Comparison of ENCODE assay signal across 13 mouse cellular contexts in the genomic region with DNA sequence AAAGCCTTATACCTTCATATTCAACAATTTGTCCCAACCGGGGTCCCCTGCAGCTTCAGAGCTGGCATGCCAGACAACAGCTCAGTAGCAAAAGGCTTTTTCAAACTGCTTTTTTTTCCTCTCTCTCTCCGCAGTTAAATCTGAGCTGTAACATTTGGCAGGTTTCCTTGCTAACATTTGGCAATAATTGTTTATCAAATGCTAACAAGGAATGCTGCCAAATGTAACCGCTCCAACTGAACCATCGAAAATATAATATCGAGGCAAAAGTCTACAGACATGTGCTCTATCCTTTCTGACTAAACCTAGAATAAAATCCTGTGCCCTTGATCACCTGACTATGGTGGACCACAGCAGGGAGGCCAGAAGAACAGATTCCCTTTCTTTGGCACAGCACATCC.
A peak's percentile ranks its signal among the peaks of the same experiment; 100 is the strongest.
DNase-seq lines count a peak whose midpoint lies in the region; ATAC-seq and TF ChIP-seq lines count a peak whose summit lies in the region.
"Had no signal": no experiment of that assay in that cellular context is flagged by ENCODE, and none has a peak within 500 bp of the region (broad histone marks: within the 10 kb centered on the region; RNA-seq: fewer than 3 reads in every experiment).

No protein-coding gene starts in this region.

- TF ChIP-seq CTCF in left cerebral cortex, adult 2 months (IDR thresholded peaks at IDR 0.05): no peak

- H3K27ac ChIP-seq in left cerebral cortex, adult 2 months: no peak overlapping the region
- H3K27ac ChIP-seq: embryonic facial prominence, embryonic 13.5 days; liver, embryonic 14.5 days had no signal

- intact Hi-C loops in left cerebral cortex, postnatal 25 days (cut with DNase I): no loop called here
- intact Hi-C loops in left cerebral cortex, adult 2 months (cut with DNase I): no loop called here

- peak; percentile 81 for ATAC-seq in cerebellum, adult (ENCODE audit: insufficient number of reproducible peaks, low FRiP score, low TSS enrichment)

- peak; percentile 6 for DNase-seq in left cerebral cortex, postnatal 25 days (ENCODE audit: low spot score in 2 of 2)
- DNase-seq in left cerebral cortex, adult 2 months (ENCODE audit: extremely low spot score in 1 of 2, low spot score in 2 of 2): no peak
- peak; percentile 38 for DNase-seq in adipocyte (ENCODE audit: low spot score)
- DNase-seq in fibroblast of lung, adult 2 months (ENCODE audit: low read depth): peak; percentile 12
- no peak for DNase-seq in adrenal gland, postnatal 36 days
- DNase-seq in adrenal gland, adult (ENCODE audit: inconsistent age in 2 of 2, low spot score in 1 of 2): no peak
- DNase-seq: heart, postnatal 36 days; kidney, adult 18-20 months had no signal

- no peak overlapping the region for H3K4me3 ChIP-seq in left cerebral cortex, adult 2 months
- H3K4me3 ChIP-seq: embryonic facial prominence, embryonic 13.5 days; megakaryocyte, embryonic 14.5 days; myocyte had no signal

Comparison
In these comparisons a context has a peak if more than half of its experiments do, and no peak if none do; other contexts are left out.
1. DNase-seq: peak in left cerebral cortex, postnatal 25 days (2 of 2), adipocyte (single experiment) and fibroblast of lung, adult 2 months (single experiment); none in left cerebral cortex, adult 2 months (0 of 2), adrenal gland, postnatal 36 days (0 of 2) and adrenal gland, adult (0 of 2).